Mouse (Mus musculus): ENCODE measurements around the gene Sparcl1. TPM values are rescaled to one million over a fixed set of nuclear protein-coding genes. Genes with fewer than 3 reads are reported as not detected.

Sparcl1 gene
- 41.6 and 60.7 TPM in 2 replicates for polyA plus RNA-seq (2012; rRNA removed)

GRCm38 (mm10) chr5:104113491-104114172 lies at the start of gene Sparcl1:
Gene Sparcl1 (minus strand): TSS chr5:104113733.

GRCm38 (mm10) chr5:104077508-104077907 lies 36.0 kb downstream of the Sparcl1 start, which contains the start of gene Gm17660:
Gene Gm17660 (minus strand): TSS chr5:104077608.

GRCm38 (mm10) chr5:104046256-104047199 lies 67.0 kb downstream of the Sparcl1 start, which contains the start of gene Nudt9:
Gene Nudt9 (plus strand): TSS chr5:104046306.

Other genes starting within 250 kb of the Sparcl1 start
- gene Klhl8, start 202.5 kb downstream of the Sparcl1 start, polyA plus RNA-seq (2012; rRNA removed), result 0.92 and 1.6 TPM in 2 replicates
- gene Hsd17b13, start 136.3 kb downstream of the Sparcl1 start, polyA plus RNA-seq (2012; rRNA removed), result 0.16 and 0.30 TPM in 2 replicates
- gene Hsd17b11, start 91.8 kb downstream of the Sparcl1 start, polyA plus RNA-seq (2012; rRNA removed), result 32.2 and 44.5 TPM in 2 replicates
- gene Nudt9, start 67.4 kb downstream of the Sparcl1 start, polyA plus RNA-seq (2012; rRNA removed), result 34.6 and 47.2 TPM in 2 replicates
- gene Gm17660, start 36.1 kb downstream of the Sparcl1 start, polyA plus RNA-seq (2012; rRNA removed), result not detected in 2 replicates
- not detected in 2 replicates for gene Dspp, start 57.0 kb upstream of the Sparcl1 start, polyA plus RNA-seq (2012; rRNA removed)
- 0.03 TPM in 1 of 2 replicates, not detected in the other for gene Dmp1, start 88.9 kb upstream of the Sparcl1 start, polyA plus RNA-seq (2012; rRNA removed)
- 0.08 TPM in 1 of 2 replicates, not detected in the other for gene Ibsp, start 185.4 kb upstream of the Sparcl1 start, polyA plus RNA-seq (2012; rRNA removed)
- gene Mepe, start 211.6 kb upstream of the Sparcl1 start, polyA plus RNA-seq (2012; rRNA removed), result not detected in 2 replicates